Mouse (Mus musculus): ENCODE measurements at regions not wholly inside any gene's neighbourhood (a gene's known extent, or its start where the extent isn't known, plus 50 kb on each side); places are given as distances from the start of the nearest gene placed in this dataset.

DNA sequence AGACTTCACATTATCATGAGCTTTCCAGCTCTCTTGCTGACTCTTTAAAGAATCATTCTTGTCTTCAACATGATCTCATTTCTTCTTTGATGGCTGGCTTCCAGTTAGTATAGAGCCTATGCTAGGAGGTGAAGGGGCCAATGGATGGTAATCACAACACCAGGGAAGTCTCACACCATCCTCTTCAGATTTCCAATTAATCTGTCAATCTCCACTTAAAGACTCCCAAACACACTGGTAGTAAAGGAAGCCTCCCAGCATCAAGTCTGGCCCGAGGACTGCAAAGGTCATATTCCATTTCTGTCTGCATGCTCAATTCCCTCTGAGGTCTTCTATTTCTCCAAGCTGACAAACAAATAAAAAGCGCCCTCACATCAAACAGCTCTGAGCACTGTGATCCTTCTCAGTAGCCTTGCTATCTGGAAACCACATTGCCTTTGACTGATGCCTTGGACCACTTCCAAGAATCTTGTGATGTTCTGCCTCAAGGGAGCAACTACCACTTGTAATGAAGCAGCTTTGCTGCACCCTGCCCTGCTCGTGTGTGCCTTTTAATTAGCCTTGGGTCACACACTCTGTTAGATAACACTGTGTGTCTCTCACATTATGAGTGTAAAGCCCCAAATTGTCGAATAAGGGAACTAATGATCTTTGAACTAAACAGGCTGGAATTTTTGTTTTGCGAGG lies 629.0 kb upstream of the Cdh10 start:
- no peaks in the 10 kb centered on the region for H3K27me3 ChIP-seq (ENCODE audit: control insufficient read depth, insufficient read depth, low read length)
- H3K27ac ChIP-seq (replicated peaks; ENCODE audit: low read depth, low read length), result no peak overlapping the region; the same call in 1 of the 2 replicates
- H3K36me3 ChIP-seq (ENCODE audit: control insufficient read depth, insufficient read depth, low read length), result no peaks in the 10 kb centered on the region
- 30% methylated on average over 5 of the region's 5 CpGs for WGBS
- H3K4me1 ChIP-seq (ENCODE audit: control insufficient read depth, insufficient read depth, low read length), result peaks cover 4% of the 10 kb centered on the region; the same call in 1 of the 2 replicates
- no peak overlapping the region for H3K4me2 ChIP-seq (ENCODE audit: low read length)
- H3K9ac ChIP-seq (replicated peaks; ENCODE audit: low read length), result no peak overlapping the region
- no peak overlapping the region for H3K4me3 ChIP-seq (replicated peaks; ENCODE audit: low read depth, low read length)
- H3K9me3 ChIP-seq (ENCODE audit: control insufficient read depth, low read length), result no peaks in the 10 kb centered on the region
- ATAC-seq (ENCODE audit: low FRiP score, low TSS enrichment) (peak; percentile 85; the same call in 1 of the 2 replicates), DNase-seq (peak; percentile 82)

DNA sequence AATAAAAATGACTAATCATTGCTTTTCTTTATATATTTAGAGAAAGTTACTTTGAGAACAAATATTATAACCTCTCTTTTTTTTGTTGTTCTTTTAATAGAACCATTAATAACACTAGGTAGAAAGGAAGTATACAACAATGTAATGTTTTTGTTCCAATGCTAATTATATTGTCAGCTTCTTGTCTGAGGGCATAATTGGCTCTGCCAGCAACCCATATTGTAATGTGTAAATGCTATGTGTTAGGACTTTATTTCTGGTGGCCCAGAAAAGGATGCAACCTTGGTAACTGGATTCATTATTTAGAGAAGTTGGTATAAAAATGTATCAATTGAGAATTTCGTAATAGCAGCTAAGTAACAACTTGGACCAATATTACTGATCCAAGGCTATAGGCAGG lies 628.3 kb upstream of the Cdh10 start:
- Histone ChIP-seq H3K4me2 (ENCODE audit: low read length) (no peak overlapping the region), H3K27ac (replicated peaks; ENCODE audit: low read depth, low read length) (no peak overlapping the region), H3K27me3 (ENCODE audit: control insufficient read depth, insufficient read depth, low read length) (no peaks in the 10 kb centered on the region), H3K36me3 (ENCODE audit: control insufficient read depth, insufficient read depth, low read length) (no peaks in the 10 kb centered on the region), H3K9ac (replicated peaks; ENCODE audit: low read length) (no peak overlapping the region), H3K9me3 (ENCODE audit: control insufficient read depth, low read length) (no peaks in the 10 kb centered on the region), H3K4me1 (ENCODE audit: control insufficient read depth, insufficient read depth, low read length) (peaks cover 4% of the 10 kb centered on the region; the same call in 1 of the 2 replicates), H3K4me3 (replicated peaks; ENCODE audit: low read depth, low read length) (no peak overlapping the region)
- no peak for DNase-seq
- 90% methylated on average over 1 of the region's 1 CpGs for WGBS
- ATAC-seq (ENCODE audit: low FRiP score, low TSS enrichment), result no peak

DNA sequence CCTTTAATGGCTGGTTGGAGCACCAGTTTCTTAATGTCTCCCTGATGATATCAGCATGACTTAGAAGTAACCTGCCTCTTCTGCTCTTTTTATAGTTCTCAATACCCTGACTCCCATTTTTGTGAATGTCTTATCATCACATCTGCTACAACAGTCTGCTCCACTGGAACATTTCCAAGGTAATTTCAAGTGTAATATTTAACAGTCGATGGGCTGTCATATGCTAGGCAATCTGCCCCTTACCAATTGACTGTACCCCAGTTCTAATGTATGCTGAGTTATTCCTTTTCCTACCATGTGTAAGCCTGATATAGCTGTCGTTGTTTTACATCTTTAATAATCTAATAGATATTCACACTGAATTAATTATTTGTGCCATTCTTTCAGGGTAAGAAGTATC lies 607.6 kb upstream of the Cdh10 start:
- Histone ChIP-seq H3K4me3 (replicated peaks; ENCODE audit: low read depth, low read length) (no peak overlapping the region), H3K27me3 (ENCODE audit: control insufficient read depth, insufficient read depth, low read length) (no peaks in the 10 kb centered on the region), H3K9me3 (ENCODE audit: control insufficient read depth, low read length) (no peaks in the 10 kb centered on the region), H3K36me3 (ENCODE audit: control insufficient read depth, insufficient read depth, low read length) (no peaks in the 10 kb centered on the region), H3K27ac (replicated peaks; ENCODE audit: low read depth, low read length) (no peak overlapping the region), H3K9ac (replicated peaks; ENCODE audit: low read length) (no peak overlapping the region), H3K4me1 (ENCODE audit: control insufficient read depth, insufficient read depth, low read length) (no peaks in the 10 kb centered on the region), H3K4me2 (ENCODE audit: low read length) (no peak overlapping the region)
- WGBS, result 80% methylated on average over 2 of the region's 2 CpGs
- no peak for DNase-seq
- ATAC-seq (ENCODE audit: low FRiP score, low TSS enrichment), result no peak

DNA sequence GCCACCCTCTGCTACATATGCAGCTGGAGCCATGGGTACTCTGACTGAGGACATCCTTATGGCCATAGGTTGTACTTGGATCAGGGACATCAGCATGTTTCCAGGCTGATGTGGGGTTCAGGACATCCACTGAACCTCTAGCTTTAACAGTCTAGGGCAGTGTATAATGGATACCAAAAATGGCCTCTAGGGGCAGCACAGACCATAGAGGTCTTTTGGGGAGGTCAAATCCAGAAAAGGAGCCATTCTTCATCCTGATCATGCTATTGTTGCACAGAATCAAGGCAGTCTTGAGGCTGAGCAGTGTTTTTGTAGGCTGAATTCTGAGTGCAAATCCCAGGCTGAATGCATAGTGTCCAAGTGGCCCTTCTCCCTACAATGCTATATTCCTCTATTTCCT lies 598.8 kb upstream of the Cdh10 start:
- Histone ChIP-seq H3K4me3 (replicated peaks; ENCODE audit: low read depth, low read length) (no peak overlapping the region), H3K27me3 (ENCODE audit: control insufficient read depth, insufficient read depth, low read length) (no peaks in the 10 kb centered on the region), H3K9me3 (ENCODE audit: control insufficient read depth, low read length) (no peaks in the 10 kb centered on the region), H3K27ac (replicated peaks; ENCODE audit: low read depth, low read length) (no peak overlapping the region), H3K9ac (replicated peaks; ENCODE audit: low read length) (no peak overlapping the region), H3K36me3 (ENCODE audit: control insufficient read depth, insufficient read depth, low read length) (no peaks in the 10 kb centered on the region), H3K4me2 (ENCODE audit: low read length) (no peak overlapping the region), H3K4me1 (ENCODE audit: control insufficient read depth, insufficient read depth, low read length) (no peaks in the 10 kb centered on the region)
- ATAC-seq (ENCODE audit: low FRiP score, low TSS enrichment) (no peak), DNase-seq (no peak)
